Mouse (Mus musculus) heart, embryonic 11.5 days (tissue): Measurements from ENCODE around the gene Epn2. TPM values are rescaled to one million over a fixed set of nuclear protein-coding genes. Genes with fewer than 3 reads are reported as not detected.

ENCODE experiments used
- ATAC-seq: fragments of 200-750 bp; cut with Nextera tagmentation; replicated peaks from 2 replicates; pipeline ENCODE4 v1.8.0; 2017; ENCODE audit warnings: moderate library complexity; ENCODE audit not compliant: insufficient number of reproducible peaks, low FRiP score, low TSS enrichment
- H3K27ac ChIP-seq: fragments of 300-500 bp; sonication (generic); 2 replicates; pipeline ENCODE4 v1.5.1; 2014; ENCODE audit warnings: mild to moderate bottlenecking, low read depth, low read length
- H3K27me3 ChIP-seq: fragments of 300-500 bp; sonication (generic); 2 replicates; pipeline ENCODE4 v1.6.1; 2014; ENCODE audit warnings: mild to moderate bottlenecking, low read length, mixed read lengths; ENCODE audit not compliant: control insufficient read depth, insufficient read depth
- H3K36me3 ChIP-seq: fragments of 300-500 bp; sonication (generic); 2 replicates; pipeline ENCODE4 v1.6.1; 2014; ENCODE audit warnings: mild to moderate bottlenecking, low read length, moderate library complexity, mixed read lengths; ENCODE audit not compliant: control insufficient read depth, insufficient read depth
- H3K4me1 ChIP-seq: fragments of 300-500 bp; sonication (generic); 2 replicates; pipeline ENCODE4 v1.6.1; 2014; ENCODE audit warnings: low read length; ENCODE audit not compliant: control insufficient read depth, insufficient read depth
- H3K4me2 ChIP-seq: fragments of 300-500 bp; sonication (generic); 2 replicates; pipeline ENCODE4 v1.6.1; 2014; ENCODE audit warnings: mild to moderate bottlenecking, moderate library complexity
- H3K4me3 ChIP-seq: fragments of 300-500 bp; sonication (generic); 2 replicates; pipeline ENCODE4 v1.5.1; 2014; ENCODE audit warnings: low read depth, low read length
- H3K9ac ChIP-seq: fragments of 300-500 bp; sonication (generic); 2 replicates; pipeline ENCODE4 v1.6.1; 2014; ENCODE audit warnings: mild to moderate bottlenecking, low read depth, low read length, moderate library complexity
- H3K9me3 ChIP-seq: fragments of 300-500 bp; sonication (generic); replicated peaks from 2 replicates; pipeline ENCODE4 v1.6.1; 2016; ENCODE audit warnings: low read length; ENCODE audit not compliant: control insufficient read depth
- WGBS: fragments of 180-500 bp; shearing (Covaris S2); extraction: QIAGEN DNeasy Blood & Tissue Kit; methylation state at CpG from one replicate; pipeline ENCODE4 v1.1.7; 2014; ENCODE audit not compliant: insufficient replicate concordance; 5-methylcytosine and 5-hydroxymethylcytosine counted together
- polyA plus RNA-seq: library from polyadenylated mRNA; unstranded; fragments of >200 nt; fragmentation: Nextera tagmentation; extraction: Ambion mirVana; gene quantifications from 2 replicates; pipeline ENCODE4 v1.2.1, GENCODE M21; 2014

Gene Epn2
- polyA plus RNA-seq, 1 experiment from 2014 or later = 23.3 TPM

- Histone ChIP-seq H3K27me3 (no peaks in the 10 kb centered on the region), H3K4me3 (no peak overlapping the region), H3K4me1 (no peaks in the 10 kb centered on the region), H3K27ac (no peak overlapping the region), H3K9ac (no peak overlapping the region), H3K36me3 (no peaks in the 10 kb centered on the region), H3K4me2 (no peak overlapping the region), H3K9me3 (no peaks in the 10 kb centered on the region)
- 76% methylated on average over 4 of the region's 4 CpGs for WGBS
- ATAC-seq = no peak
Observed at GRCm38 (mm10) chr11:61478788-61479187, 100.7 kb downstream of the Epn2 start.

DNA sequence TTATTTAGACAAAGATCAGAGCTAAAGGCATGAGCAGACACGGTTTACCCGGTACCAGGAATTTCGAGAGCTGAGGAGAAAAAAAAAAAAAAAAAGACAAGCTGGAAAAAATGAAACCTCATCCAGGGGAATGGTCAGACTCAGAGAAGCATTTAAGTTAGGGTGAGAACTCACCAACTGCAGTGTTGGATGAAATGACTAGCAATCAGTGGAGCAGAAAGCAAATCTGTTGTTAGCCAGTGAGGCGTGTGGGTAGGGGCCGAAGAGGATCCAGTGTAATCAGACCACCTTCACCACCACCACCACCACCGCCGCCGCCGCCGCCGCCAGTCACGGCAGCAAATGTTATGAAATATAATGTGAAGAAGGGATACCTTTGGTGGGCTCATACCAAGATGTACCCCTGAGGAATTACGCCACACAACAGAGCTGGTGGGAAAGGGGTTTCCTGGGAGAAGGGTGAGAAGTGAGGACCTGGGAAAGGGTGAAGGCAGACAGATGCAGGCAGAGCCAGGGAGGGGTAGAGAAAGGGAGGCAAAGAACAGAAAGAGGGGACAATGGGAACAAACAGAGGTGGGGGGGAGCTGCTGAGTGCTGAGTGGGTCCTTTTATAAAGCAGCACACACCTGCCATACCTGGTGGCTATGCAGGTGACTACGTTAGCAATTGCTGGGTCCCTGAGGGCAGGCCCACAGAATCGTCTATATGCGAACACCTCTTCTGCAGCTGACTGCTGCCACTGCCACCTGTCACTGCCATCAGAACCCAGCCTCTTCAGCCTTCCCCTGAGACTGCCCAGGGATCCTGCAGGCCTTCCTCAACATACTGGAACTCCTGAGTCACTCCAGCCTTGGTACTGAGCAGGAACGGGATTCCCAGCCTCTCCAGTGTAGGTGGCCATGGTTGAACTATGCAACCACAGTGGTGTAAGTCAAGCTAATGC, 101.7 kb downstream of the Epn2 start:
- no peaks in the 10 kb centered on the region for H3K9me3 ChIP-seq
- no peaks in the 10 kb centered on the region for H3K4me1 ChIP-seq
- H3K4me2 ChIP-seq = no peak overlapping the region
- H3K27ac ChIP-seq = no peak overlapping the region
- no peaks in the 10 kb centered on the region for H3K27me3 ChIP-seq
- no peak for ATAC-seq
- H3K36me3 ChIP-seq = no peaks in the 10 kb centered on the region
- 64% methylated on average over 17 of the region's 17 CpGs for WGBS
- no peak overlapping the region for H3K4me3 ChIP-seq
- H3K9ac ChIP-seq = no peak overlapping the region

GRCm38 (mm10) chr11:61476786-61477382, 102.6 kb downstream of the Epn2 start:
- H3K4me3 ChIP-seq = no peak overlapping the region
- H3K27me3 ChIP-seq = no peaks in the 10 kb centered on the region
- H3K36me3 ChIP-seq = no peaks in the 10 kb centered on the region
- no peak overlapping the region for H3K27ac ChIP-seq
- WGBS = 54% methylated on average over 12 of the region's 12 CpGs
- H3K4me1 ChIP-seq = no peaks in the 10 kb centered on the region
- no peak overlapping the region for H3K9ac ChIP-seq
- no peaks in the 10 kb centered on the region for H3K9me3 ChIP-seq
- peak overlapping the region; percentile 16 for H3K4me2 ChIP-seq
- ATAC-seq = no peak

DNA sequence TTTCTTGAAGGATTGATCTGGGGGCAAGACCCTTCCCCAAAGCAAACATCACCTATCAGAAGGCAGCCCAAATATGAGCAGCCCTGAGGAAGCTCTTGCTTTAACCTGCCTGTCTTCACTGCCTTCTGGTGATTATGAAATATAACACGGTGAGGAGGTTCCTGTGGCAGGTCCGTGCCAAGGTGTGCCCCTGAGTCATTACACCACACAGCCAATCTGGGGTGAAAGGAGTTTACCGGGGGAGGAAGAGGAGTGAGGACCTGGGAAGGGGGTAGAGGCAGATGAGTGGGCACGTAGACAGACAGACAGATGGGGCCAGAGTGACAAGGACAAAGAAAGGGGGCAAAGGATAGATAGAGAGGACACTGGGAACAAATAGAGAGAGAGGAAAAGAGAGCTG, 105.9 kb downstream of the Epn2 start:
- WGBS = 69% methylated on average over 4 of the region's 4 CpGs
- no peaks in the 10 kb centered on the region for H3K36me3 ChIP-seq
- H3K9ac ChIP-seq = no peak overlapping the region

GRCm38 (mm10) chr11:61470880-61471279, 108.6 kb downstream of the Epn2 start:
- H3K4me2 ChIP-seq = no peak overlapping the region
- H3K27me3 ChIP-seq = no peaks in the 10 kb centered on the region
- no peak overlapping the region for H3K27ac ChIP-seq
- H3K9ac ChIP-seq = no peak overlapping the region
- H3K36me3 ChIP-seq = no peaks in the 10 kb centered on the region
- H3K4me1 ChIP-seq = no peaks in the 10 kb centered on the region
- no peaks in the 10 kb centered on the region for H3K9me3 ChIP-seq
- ATAC-seq = no peak
- H3K4me3 ChIP-seq = no peak overlapping the region

More for the DNA sequence above, 105.9 kb downstream of the Epn2 start:
- H3K27ac ChIP-seq = no peak overlapping the region
- no peak for ATAC-seq
- no peaks in the 10 kb centered on the region for H3K9me3 ChIP-seq
- H3K4me2 ChIP-seq = no peak overlapping the region
- H3K4me3 ChIP-seq = no peak overlapping the region
- no peaks in the 10 kb centered on the region for H3K4me1 ChIP-seq
- H3K27me3 ChIP-seq = no peaks in the 10 kb centered on the region

DNA sequence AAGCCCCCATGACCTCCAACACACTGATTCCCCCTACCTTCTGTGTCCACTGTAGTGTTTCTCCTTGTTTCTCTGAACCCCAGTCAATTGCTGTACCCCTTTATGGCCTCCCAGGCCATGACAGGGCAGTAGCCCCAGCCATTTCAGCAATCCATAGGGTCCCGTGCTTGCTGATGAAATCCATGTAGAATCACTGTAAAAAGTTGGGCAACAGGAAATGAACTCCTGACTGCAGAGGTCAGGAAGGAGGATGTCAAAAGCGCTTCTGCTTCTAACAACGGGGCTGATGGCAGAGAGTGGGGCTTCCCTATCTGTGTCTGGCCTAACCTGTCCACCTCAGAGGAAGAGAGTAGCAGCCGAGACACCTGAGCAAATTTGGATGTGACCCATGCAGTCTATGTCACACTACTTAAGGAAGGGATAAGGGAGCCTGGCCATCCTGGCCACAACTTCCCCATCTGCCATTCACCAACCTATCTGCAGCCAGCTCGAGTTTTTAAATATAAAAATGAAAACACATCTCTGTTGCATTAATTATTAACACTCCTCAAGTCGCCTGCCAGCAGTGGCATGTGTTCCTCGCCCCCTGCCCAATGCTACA, 110.1 kb downstream of the Epn2 start:
- Histone ChIP-seq H3K4me1 (no peaks in the 10 kb centered on the region), H3K27me3 (no peaks in the 10 kb centered on the region), H3K36me3 (no peaks in the 10 kb centered on the region), H3K9ac (no peak overlapping the region), H3K4me3 (no peak overlapping the region), H3K9me3 (no peaks in the 10 kb centered on the region), H3K27ac (no peak overlapping the region), H3K4me2 (no peak overlapping the region)
- 64% methylated on average over 7 of the region's 7 CpGs for WGBS
- no peak for ATAC-seq

- WGBS = 78% methylated on average over 4 of the region's 4 CpGs
- no peaks in the 10 kb centered on the region for H3K9me3 ChIP-seq
- ATAC-seq = no peak
Observed at GRCm38 (mm10) chr11:61468534-61468933, 111.0 kb downstream of the Epn2 start.

More at GRCm38 (mm10) chr11:61468534-61468933, 111.0 kb downstream of the Epn2 start:
- Histone ChIP-seq H3K9ac (no peak overlapping the region), H3K36me3 (no peaks in the 10 kb centered on the region), H3K27me3 (no peaks in the 10 kb centered on the region), H3K27ac (no peak overlapping the region), H3K4me1 (no peaks in the 10 kb centered on the region), H3K4me2 (no peak overlapping the region), H3K4me3 (no peak overlapping the region)
